Mouse (Mus musculus) limb, embryonic 11.5 days (tissue): ENCODE measurements around the gene Avil. TPM values are rescaled to one million over a fixed set of nuclear protein-coding genes. Genes with fewer than 3 reads are reported as not detected.

Experiments
- ATAC-seq: fragments of 200-750 bp; cut with Nextera tagmentation; 2 replicates; pipeline ENCODE4 v1.8.0; 2017; ENCODE audit warnings: low read depth; ENCODE audit not compliant: insufficient number of reproducible peaks, low FRiP score, low TSS enrichment
- DNase-seq: peaks from one replicate; pipeline ENCODE4 v3.0.0-alpha.2; 2015; ENCODE audit warnings: low spot score
- H3K27ac ChIP-seq: fragments of 300-500 bp; sonication (generic); replicated peaks from 2 replicates; pipeline ENCODE4 v1.5.1; 2014; ENCODE audit warnings: low read depth, mild to moderate bottlenecking, low read length
- H3K27me3 ChIP-seq: fragments of 300-500 bp; sonication (generic); 2 replicates; pipeline ENCODE4 v1.6.1; 2014; ENCODE audit warnings: mild to moderate bottlenecking, low read length, mixed read lengths; ENCODE audit not compliant: control insufficient read depth, insufficient read depth
- H3K36me3 ChIP-seq: fragments of 300-500 bp; sonication (generic); 2 replicates; pipeline ENCODE4 v1.6.1; 2014; ENCODE audit warnings: mild to moderate bottlenecking, low read length, moderate library complexity, mixed read lengths; ENCODE audit not compliant: control insufficient read depth, insufficient read depth
- H3K4me1 ChIP-seq: fragments of 300-500 bp; sonication (generic); 2 replicates; pipeline ENCODE4 v1.6.1; 2014; ENCODE audit warnings: low read length, mixed read lengths; ENCODE audit not compliant: control insufficient read depth, insufficient read depth
- H3K4me2 ChIP-seq: fragments of 300-500 bp; sonication (generic); 2 replicates; pipeline ENCODE4 v1.6.1; 2014; ENCODE audit warnings: low read depth, mild to moderate bottlenecking, moderate library complexity; ENCODE audit not compliant: severe bottlenecking
- H3K4me3 ChIP-seq: fragments of 300-500 bp; sonication (generic); 2 replicates; pipeline ENCODE4 v1.5.1; 2014; ENCODE audit warnings: low read depth, low read length
- H3K9ac ChIP-seq: fragments of 300-500 bp; sonication (generic); 2 replicates; pipeline ENCODE4 v1.6.1; 2014; ENCODE audit warnings: mild to moderate bottlenecking, low read length
- H3K9me3 ChIP-seq: fragments of 300-500 bp; sonication (generic); 2 replicates; pipeline ENCODE4 v1.6.1; 2016; ENCODE audit warnings: low read length; ENCODE audit not compliant: control insufficient read depth
- WGBS: fragments of 180-500 bp; shearing (Covaris S2); extraction: QIAGEN DNeasy Blood & Tissue Kit; methylation state at CpG from one replicate; pipeline ENCODE4 v1.1.7; 2014; 5-methylcytosine and 5-hydroxymethylcytosine counted together
- polyA plus RNA-seq: library from polyadenylated mRNA; unstranded; fragments of >200 nt; fragmentation: Nextera tagmentation; extraction: Ambion mirVana; gene quantifications from 2 replicates; pipeline ENCODE4 v1.2.1, GENCODE M21; 2014

Gene Avil
- polyA plus RNA-seq, 1 experiment from 2014 or later: 0.07 TPM

GRCm38 (mm10) chr10:126997340-126998113, 3.0 kb upstream of the Avil start:
- peaks cover 26% of the 10 kb centered on the region for H3K36me3 ChIP-seq
- no peaks in the 10 kb centered on the region for H3K9me3 ChIP-seq
- H3K4me3 ChIP-seq: no peak overlapping the region
- H3K27ac ChIP-seq: no peak overlapping the region
- ATAC-seq (no peak), DNase-seq (no peak)
- H3K4me1 ChIP-seq: no peaks in the 10 kb centered on the region
- H3K9ac ChIP-seq: no peak overlapping the region
- H3K27me3 ChIP-seq: no peaks in the 10 kb centered on the region
- WGBS: 74% methylated on average over 13 of the region's 13 CpGs
- H3K4me2 ChIP-seq: no peak overlapping the region

- no peaks in the 10 kb centered on the region for H3K27me3 ChIP-seq
- 90% methylated on average over 9 of the region's 9 CpGs for WGBS
These were observed 788 bp downstream of the Avil start for GRCm38 (mm10) chr10:127001297-127001696.

GRCm38 (mm10) chr10:127002056-127002455, 1.5 kb downstream of the Avil start:
- H3K27me3 ChIP-seq: no peaks in the 10 kb centered on the region
- no peak overlapping the region for H3K27ac ChIP-seq
- WGBS: 89% methylated on average over 1 of the region's 1 CpGs
- H3K4me3 ChIP-seq: no peak overlapping the region
- H3K9me3 ChIP-seq: no peaks in the 10 kb centered on the region
- peaks cover 8% of the 10 kb centered on the region for H3K36me3 ChIP-seq
- no peak overlapping the region for H3K4me2 ChIP-seq
- ATAC-seq (no peak), DNase-seq (no peak)
- H3K9ac ChIP-seq: no peak overlapping the region
- H3K4me1 ChIP-seq: no peaks in the 10 kb centered on the region

More at GRCm38 (mm10) chr10:127001297-127001696, 788 bp downstream of the Avil start:
- Histone ChIP-seq H3K27ac (no peak overlapping the region), H3K4me1 (no peaks in the 10 kb centered on the region), H3K4me2 (no peak overlapping the region), H3K9me3 (no peaks in the 10 kb centered on the region), H3K36me3 (peaks cover 8% of the 10 kb centered on the region), H3K9ac (no peak overlapping the region), H3K4me3 (no peak overlapping the region)
- no peak for DNase-seq
- no peak for ATAC-seq

GRCm38 (mm10) chr10:127002765-127003164, 2.3 kb downstream of the Avil start:
- Histone ChIP-seq H3K27ac (no peak overlapping the region), H3K4me2 (no peak overlapping the region), H3K27me3 (no peaks in the 10 kb centered on the region), H3K9ac (no peak overlapping the region), H3K9me3 (no peaks in the 10 kb centered on the region), H3K4me1 (no peaks in the 10 kb centered on the region), H3K36me3 (peaks cover 6% of the 10 kb centered on the region), H3K4me3 (no peak overlapping the region)
- DNase-seq (no peak), ATAC-seq (no peak)
- WGBS: 90% methylated on average over 5 of the region's 5 CpGs

GRCm38 (mm10) chr10:127003334-127003733, 2.8 kb downstream of the Avil start:
- DNase-seq: no peak
- Histone ChIP-seq H3K9ac (no peak overlapping the region), H3K36me3 (peaks cover 4% of the 10 kb centered on the region), H3K27ac (no peak overlapping the region), H3K4me1 (no peaks in the 10 kb centered on the region), H3K4me2 (no peak overlapping the region), H3K4me3 (no peak overlapping the region), H3K9me3 (no peaks in the 10 kb centered on the region), H3K27me3 (no peaks in the 10 kb centered on the region)
- ATAC-seq: no peak
- WGBS: 90% methylated on average over 8 of the region's 8 CpGs

- no peak overlapping the region for H3K4me3 ChIP-seq
- H3K9ac ChIP-seq: no peak overlapping the region
- H3K27ac ChIP-seq: no peak overlapping the region
- WGBS: 85% methylated on average over 7 of the region's 7 CpGs
- no peak for DNase-seq
- H3K36me3 ChIP-seq: peaks cover 4% of the 10 kb centered on the region
- no peaks in the 10 kb centered on the region for H3K9me3 ChIP-seq
- H3K4me1 ChIP-seq: no peaks in the 10 kb centered on the region
- ATAC-seq: no peak
- H3K27me3 ChIP-seq: no peaks in the 10 kb centered on the region
- no peak overlapping the region for H3K4me2 ChIP-seq
These were observed 3.3 kb downstream of the Avil start for GRCm38 (mm10) chr10:127003806-127004205.

GRCm38 (mm10) chr10:127016488-127016887, 16.0 kb downstream of the Avil start:
- no peaks in the 10 kb centered on the region for H3K36me3 ChIP-seq
- no peak overlapping the region for H3K4me2 ChIP-seq
- H3K9me3 ChIP-seq: no peaks in the 10 kb centered on the region
- ATAC-seq: peak; percentile 51; the same call in 1 of the 2 replicates
- H3K9ac ChIP-seq: no peak overlapping the region
- 62% methylated on average over 5 of the region's 5 CpGs for WGBS
- no peaks in the 10 kb centered on the region for H3K27me3 ChIP-seq
- 0 out of 2 replicates have a peak, but pooled peaks cover 4% of the 10 kb centered on the region for H3K4me1 ChIP-seq
- peak; percentile 53 for DNase-seq
- H3K4me3 ChIP-seq: no peak overlapping the region
- no peak overlapping the region for H3K27ac ChIP-seq

- H3K4me2 ChIP-seq: no peak overlapping the region
- 0 out of 2 replicates have a peak, but pooled peaks cover 4% of the 10 kb centered on the region for H3K4me1 ChIP-seq
- H3K9ac ChIP-seq: no peak overlapping the region
- H3K9me3 ChIP-seq: no peaks in the 10 kb centered on the region
- ATAC-seq (0 out of 2 replicates have a peak, but pooled peaks have one; percentile 20), DNase-seq (no peak)
- H3K27ac ChIP-seq: no peak overlapping the region
- H3K36me3 ChIP-seq: no peaks in the 10 kb centered on the region
- no peaks in the 10 kb centered on the region for H3K27me3 ChIP-seq
- 14% methylated on average over 2 of the region's 2 CpGs for WGBS
- no peak overlapping the region for H3K4me3 ChIP-seq
These were observed 16.6 kb downstream of the Avil start for GRCm38 (mm10) chr10:127017071-127017470.
